Mouse (Mus musculus) kidney, adult 2 months (tissue): Measurements from ENCODE around the gene Pitx3.

Experiments
- CTCF ChIP-seq: fragments of 200-500 bp; conservative IDR thresholded peaks from 2 replicates; pipeline ENCODE4 v1.5.1; 2011; ENCODE audit warnings: low read depth, mild to moderate bottlenecking, control low read depth, low read length, moderate library complexity, mixed read lengths; ENCODE audit not compliant: insufficient read depth, insufficient read length
- POLR2A ChIP-seq: fragments of 200-500 bp; IDR thresholded peaks from one replicate; pipeline ENCODE4 v1.6.1; 2011; ENCODE audit warnings: low read depth, low read length, control low read depth

GRCm38 (mm10) chr19:46149091-46149490 lies 965 bp upstream of the Pitx3 start:
- TF ChIP-seq POLR2A (no peak), CTCF (no peak)
